In genomic region chr15:96641111-96641820, GRCm38 (mm10) we compare ENCODE assay signal across 8 mouse cellular contexts. TPM values are rescaled to one million over a fixed set of nuclear protein-coding genes. Genes with fewer than 3 reads are reported as not detected.
DNase-seq lines count a peak whose midpoint lies in the region; ATAC-seq and TF ChIP-seq lines count a peak whose summit lies in the region.

No protein-coding gene starts in this region.

- peak overlapping the region; percentile 100 for H3K27ac ChIP-seq in forebrain, postnatal 0 days (ENCODE audit: low read depth, low read length)
- peak overlapping the region; percentile 100 for H3K27ac ChIP-seq in hindbrain, embryonic 15.5 days (replicated peaks)

- DNase-seq in R1 (ENCODE audit: low read depth, low spot score), result peak; percentile 84
- DNase-seq in cerebellum, adult 8-10 months, result peak; percentile 73
- DNase-seq in forebrain, postnatal 0 days, result peak; percentile 83
- DNase-seq in left cerebral cortex, postnatal 25 days (ENCODE audit: low spot score in 2 of 2), result peak; percentile 74 to 78
- peak; percentile 67 to 76 for DNase-seq in right cerebral cortex, adult 2 months (ENCODE audit: low spot score in 2 of 2)
- peak; percentile 36 for DNase-seq in urinary bladder, postnatal 25 days (ENCODE audit: low spot score)

- intact Hi-C loops in left cerebral cortex, postnatal 25 days (cut with DNase I), result loop anchor here (2.0 to 5.0 kb wide), 2 partner anchors 58 to 179 kb away; partner anchors contain the start of genes Scaf11 and Slc38a2

- peak; percentile 49 for ATAC-seq in forebrain, postnatal 0 days
- ATAC-seq in hindbrain, embryonic 15.5 days (ENCODE audit: low FRiP score, low read depth), result peak; percentile 63
- peak; percentile 40 for ATAC-seq in megakaryocyte progenitor cell, adult 5-6 weeks (replicated peaks; ENCODE audit: poor library complexity)

- no peaks in the 10 kb centered on the region for H3K27me3 ChIP-seq in forebrain, postnatal 0 days (ENCODE audit: insufficient read depth, low read length)
- no peaks in the 10 kb centered on the region for H3K27me3 ChIP-seq in hindbrain, embryonic 15.5 days

- H3K4me3 ChIP-seq in forebrain, postnatal 0 days (ENCODE audit: low read depth, low read length), result peak overlapping the region; percentile 82
- H3K4me3 ChIP-seq in hindbrain, embryonic 15.5 days, result peak overlapping the region; percentile 95

- no peak for TF ChIP-seq CTCF in forebrain, postnatal 0 days (IDR thresholded peaks at IDR 0.05; ENCODE audit: low read depth)

- peak overlapping the region; percentile 99 for H3K9ac ChIP-seq in forebrain, postnatal 0 days
- H3K9ac ChIP-seq in hindbrain, embryonic 15.5 days, result peak overlapping the region; percentile 100

- H3K36me3 ChIP-seq in forebrain, postnatal 0 days (ENCODE audit: insufficient read depth), result no peaks in the 10 kb centered on the region
- no peaks in the 10 kb centered on the region for H3K36me3 ChIP-seq in hindbrain, embryonic 15.5 days

- H3K9me3 ChIP-seq in forebrain, postnatal 0 days (ENCODE audit: low read length), result no peaks in the 10 kb centered on the region
- H3K9me3 ChIP-seq in hindbrain, embryonic 15.5 days, result no peaks in the 10 kb centered on the region

- WGBS in forebrain, postnatal 0 days, result under 1% methylated on average over 60 of the region's 63 CpGs
- under 1% methylated on average over 63 of the region's 63 CpGs for WGBS in hindbrain, embryonic 15.5 days

- H3K4me1 ChIP-seq in forebrain, postnatal 0 days (ENCODE audit: insufficient read depth), result peaks cover 4% of the 10 kb centered on the region; the same call in 1 of the 2 replicates
- peaks cover 33% of the 10 kb centered on the region for H3K4me1 ChIP-seq in hindbrain, embryonic 15.5 days (replicated peaks)

- H3K4me2 ChIP-seq in forebrain, postnatal 0 days (ENCODE audit: low read depth), result peak overlapping the region; percentile 95
- H3K4me2 ChIP-seq in hindbrain, embryonic 15.5 days, result peak overlapping the region; percentile 88

RNA-seq across cellular contexts. Expression of gene Slc38a1, which starts 1.4 kb away (rescaled TPM):
- total RNA-seq in forebrain, postnatal 0 days (2014; rRNA removed), result 52.7 and 73.3 TPM in 2 replicates
- 67.0 and 90.2 TPM in 2 replicates for polyA plus RNA-seq in forebrain, postnatal 0 days (2015; fragmentation: Nextera tagmentation; extraction: Ambion mirVana)
- 134 and 138 TPM in 2 replicates for polyA plus RNA-seq in hindbrain, embryonic 15.5 days (2015; fragmentation: Nextera tagmentation; extraction: Ambion mirVana)
- total RNA-seq in left cerebral cortex, postnatal 25 days (2021), result 100 to 1,000 TPM in 1 of 2 experiments, 10 to 100 TPM in 1; 98.2 to 103 TPM
- 94.0 and 107 TPM in 2 replicates for total RNA-seq in megakaryocyte progenitor cell, adult 5-6 weeks (2015)
- 53.2 and 63.8 TPM in 2 replicates for total RNA-seq in megakaryocyte progenitor cell, adult 5-6 weeks (2017)

RNA-seq across cellular contexts. Expression of gene Slc38a2, which starts 58.3 kb away (rescaled TPM):
- total RNA-seq in forebrain, postnatal 0 days (2014; rRNA removed), result 80.9 and 107 TPM in 2 replicates
- polyA plus RNA-seq in forebrain, postnatal 0 days (2015; fragmentation: Nextera tagmentation; extraction: Ambion mirVana), result 69.8 and 78.4 TPM in 2 replicates
- polyA plus RNA-seq in hindbrain, embryonic 15.5 days (2015; fragmentation: Nextera tagmentation; extraction: Ambion mirVana), result 102 and 108 TPM in 2 replicates
- total RNA-seq in left cerebral cortex, postnatal 25 days (2021), result 10 to 100 TPM; 81.3 to 86.1 TPM
- 149 and 157 TPM in 2 replicates for total RNA-seq in megakaryocyte progenitor cell, adult 5-6 weeks (2015)
- 70.7 and 73.4 TPM in 2 replicates for total RNA-seq in megakaryocyte progenitor cell, adult 5-6 weeks (2017)

Comparison
In these comparisons a context has a peak if more than half of its experiments do, and no peak if none do; other contexts are left out.
1. Peak in every context shown above with its lines: DNase-seq, ATAC-seq, H3K4me3 ChIP-seq and H3K27ac ChIP-seq.